Mouse (Mus musculus) megakaryocyte, embryonic 14.5 days (primary cell): ENCODE measurements at regions not wholly inside any gene's neighbourhood (a gene's known extent, or its start where the extent isn't known, plus 50 kb on each side); places are given as distances from the start of the nearest gene placed in this dataset.

Experiments
- FLI1 ChIP-seq: IDR thresholded peaks from 2 replicates; pipeline ENCODE4 v1.6.1; 2012; ENCODE audit warnings: low read length, inconsistent platforms, mixed read lengths
- GATA1 ChIP-seq: IDR thresholded peaks from 3 replicates; pipeline ENCODE4 v1.6.1; 2012; ENCODE audit warnings: mixed read lengths, low read length, inconsistent platforms, borderline replicate concordance

DNA sequence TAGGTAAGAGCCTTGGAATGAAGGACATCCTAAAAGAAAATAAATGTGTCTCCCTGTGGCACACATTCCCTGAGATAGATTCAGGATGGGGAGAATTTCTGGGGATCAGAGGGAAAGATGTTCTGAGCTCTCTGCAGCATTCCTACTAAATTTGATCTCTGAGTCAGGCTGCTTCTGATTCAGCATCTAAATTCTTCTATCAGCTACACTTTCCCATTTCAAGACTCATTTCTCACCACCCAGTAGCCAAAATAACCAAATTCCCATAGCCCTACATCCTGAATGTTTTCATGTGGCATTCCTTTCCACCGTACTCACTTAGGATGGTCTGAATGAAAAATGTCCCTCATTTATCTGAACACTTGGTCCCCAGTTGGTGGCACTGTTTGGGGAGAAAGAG is 223.2 kb upstream of the Actbl2 start:
- TF ChIP-seq GATA1 (no peak), FLI1 (no peak)
